Mouse (Mus musculus) mammary gland, adult 2 months (tissue): Measurements from ENCODE around the gene Hdgfl2. TPM values are rescaled to one million over a fixed set of nuclear protein-coding genes. Genes with fewer than 3 reads are reported as not detected.

Experiments
- polyA plus RNA-seq: library from polyadenylated mRNA; depleted of rRNA; stranded (reverse); fragments of >200 nt; gene quantifications from 2 replicates; pipeline ENCODE4 v1.2.3, GENCODE M21; 2012; ENCODE audit warnings: low replicate concordance; rRNA removed

The Hdgfl2 gene
- polyA plus RNA-seq: 32.3 and 44.8 TPM in 2 replicates

DNA sequence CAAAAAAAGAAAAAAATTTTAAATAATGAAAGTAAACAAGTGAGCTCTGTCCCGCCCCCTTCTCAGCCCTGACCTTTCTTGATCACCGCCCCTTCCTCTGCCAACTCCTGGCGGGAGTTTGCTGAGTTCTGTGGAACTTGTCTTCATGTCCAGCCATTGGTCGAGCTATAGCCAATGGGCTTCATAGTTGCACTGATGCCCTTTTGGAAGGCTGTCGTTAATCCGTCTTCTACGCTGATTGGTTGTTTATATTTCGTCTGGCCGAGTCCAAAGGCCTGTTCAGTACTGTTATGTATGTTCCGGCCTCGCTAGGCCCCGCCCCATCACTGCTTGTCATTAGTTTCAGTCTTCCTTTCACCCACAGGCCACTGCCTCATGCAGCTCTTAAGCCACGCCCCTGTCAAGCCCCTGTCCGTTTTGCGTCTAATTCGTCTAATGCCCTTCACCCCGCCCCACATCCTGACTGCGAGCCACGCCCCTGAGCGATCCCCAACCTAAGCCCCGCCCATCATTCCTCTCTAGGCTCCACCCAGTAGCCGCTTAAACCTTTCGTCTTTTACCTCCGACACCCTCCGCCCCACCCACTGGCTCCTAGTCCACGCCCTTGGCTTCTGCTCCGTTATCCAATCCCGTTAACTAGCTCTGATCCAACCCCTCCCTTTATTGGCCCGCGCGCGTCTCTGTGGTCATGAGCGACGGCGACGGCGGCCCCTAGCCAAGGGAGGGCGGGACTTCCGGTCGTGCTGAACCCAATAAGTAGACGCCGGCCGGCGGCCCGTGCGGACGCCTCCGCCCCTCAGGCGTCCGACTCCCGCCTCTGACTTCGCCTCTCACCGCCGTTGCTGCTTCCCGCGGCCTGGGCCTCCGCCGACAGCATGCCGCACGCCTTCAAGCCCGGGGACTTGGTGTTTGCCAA lies at the start of gene Hdgfl2:
Gene Hdgfl2 (plus strand): TSS at position 755 of the 916 bp plus-strand sequence.

DNA sequence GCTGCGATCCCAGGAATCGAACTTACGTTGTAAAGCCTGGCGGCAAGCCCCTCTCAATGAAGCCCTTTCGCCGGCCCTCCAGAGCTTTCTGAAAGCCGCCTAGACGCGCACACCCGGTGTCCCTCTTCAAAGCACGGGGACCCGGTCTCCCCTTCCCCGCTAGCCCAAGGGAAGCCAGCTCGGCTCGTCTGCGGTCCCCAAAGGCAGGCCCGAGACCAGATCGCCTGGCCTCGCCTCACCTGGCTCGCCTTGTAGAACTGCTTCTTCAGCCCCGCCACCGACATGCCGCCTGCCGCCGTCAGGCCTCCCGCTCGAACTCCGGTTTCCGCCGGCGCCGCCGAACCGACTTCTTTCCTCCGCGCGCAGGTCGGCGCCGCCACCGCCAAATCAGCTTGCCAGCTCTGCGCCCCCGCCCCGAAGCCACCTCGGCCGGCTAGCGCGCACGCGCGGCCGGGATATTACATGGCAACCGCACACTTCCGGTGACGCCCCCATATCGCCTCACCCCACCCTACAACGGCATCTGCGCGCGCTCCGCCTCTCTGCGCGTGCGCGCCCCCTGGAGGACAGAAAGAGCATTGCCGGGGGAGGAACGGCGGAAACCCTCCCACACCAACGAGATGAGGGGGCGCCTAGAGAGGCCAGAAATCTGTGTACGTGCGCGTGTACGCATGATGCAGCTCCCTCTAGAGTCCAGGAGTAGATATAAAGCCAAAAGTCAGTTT lies 43.1 kb upstream of the Hdgfl2 start, which contains the start of gene Sh3gl1:
Gene Sh3gl1 (minus strand): TSS at position 460 of the 725 bp plus-strand sequence.

DNA sequence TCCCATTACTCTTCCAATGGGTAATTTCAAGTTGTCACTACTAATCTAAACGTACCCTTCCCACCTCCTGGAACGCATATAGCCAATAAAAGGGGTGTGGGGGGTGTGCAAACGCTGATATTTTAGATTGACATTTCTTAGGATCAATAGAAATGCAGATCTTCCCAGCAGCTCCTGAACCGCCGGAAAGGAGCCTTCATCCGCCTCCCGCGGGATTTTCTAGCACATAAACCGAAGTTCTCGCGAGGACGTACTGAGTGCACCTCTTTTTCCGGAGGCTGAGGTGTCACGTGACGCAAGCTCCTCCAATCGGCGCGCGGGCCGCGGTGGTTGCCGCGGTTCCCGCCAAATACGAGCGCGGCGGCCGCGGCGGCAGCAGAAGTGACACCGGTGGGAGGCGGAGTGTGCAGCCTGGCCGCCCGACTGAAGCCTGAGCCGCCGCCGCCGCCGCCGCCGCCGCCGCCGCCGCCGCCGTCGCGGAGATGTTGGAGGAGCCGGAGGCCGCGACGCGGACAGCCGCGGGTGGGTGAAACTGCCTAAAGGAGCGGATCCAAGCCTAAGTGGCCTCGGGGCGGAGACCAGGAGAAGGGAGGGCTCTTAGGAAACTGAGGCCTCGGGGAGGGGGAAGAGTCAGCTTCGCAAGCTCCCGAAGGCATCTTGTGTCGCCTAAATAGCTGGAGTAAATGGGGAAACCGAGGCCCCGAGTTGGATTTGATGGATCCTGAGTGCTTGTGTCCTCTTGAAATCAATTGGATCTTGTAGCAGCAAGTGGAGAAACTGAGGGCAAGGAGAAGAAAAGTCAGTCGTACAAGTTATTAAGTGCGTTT lies 39.2 kb upstream of the Hdgfl2 start, which contains the start of gene Chaf1a:
Gene Chaf1a (plus strand): TSS at position 410 of the 827 bp plus-strand sequence.

DNA sequence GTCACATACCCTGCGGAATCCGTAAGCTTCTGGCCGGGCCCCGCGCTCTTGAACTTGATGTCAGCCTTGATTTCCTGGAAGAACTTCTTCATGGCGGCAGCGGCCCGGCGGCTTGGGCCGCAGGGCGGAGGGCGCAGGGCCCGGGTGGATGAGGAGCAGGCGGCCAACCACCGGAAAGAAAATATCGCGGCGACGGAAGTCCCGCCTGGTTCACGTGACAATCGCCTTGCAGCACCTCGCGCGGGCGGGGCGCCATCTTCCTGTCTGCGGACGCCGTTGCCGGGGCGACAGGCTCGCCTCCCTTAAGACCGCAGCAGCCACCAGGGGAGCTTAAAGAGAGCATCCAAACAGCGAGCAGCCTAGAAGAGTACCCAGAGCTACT lies 4.6 kb upstream of the Hdgfl2 start, which contains the start of gene Ubxn6:
Gene Ubxn6 (minus strand): TSS at position 202 of the 382 bp plus-strand sequence.

DNA sequence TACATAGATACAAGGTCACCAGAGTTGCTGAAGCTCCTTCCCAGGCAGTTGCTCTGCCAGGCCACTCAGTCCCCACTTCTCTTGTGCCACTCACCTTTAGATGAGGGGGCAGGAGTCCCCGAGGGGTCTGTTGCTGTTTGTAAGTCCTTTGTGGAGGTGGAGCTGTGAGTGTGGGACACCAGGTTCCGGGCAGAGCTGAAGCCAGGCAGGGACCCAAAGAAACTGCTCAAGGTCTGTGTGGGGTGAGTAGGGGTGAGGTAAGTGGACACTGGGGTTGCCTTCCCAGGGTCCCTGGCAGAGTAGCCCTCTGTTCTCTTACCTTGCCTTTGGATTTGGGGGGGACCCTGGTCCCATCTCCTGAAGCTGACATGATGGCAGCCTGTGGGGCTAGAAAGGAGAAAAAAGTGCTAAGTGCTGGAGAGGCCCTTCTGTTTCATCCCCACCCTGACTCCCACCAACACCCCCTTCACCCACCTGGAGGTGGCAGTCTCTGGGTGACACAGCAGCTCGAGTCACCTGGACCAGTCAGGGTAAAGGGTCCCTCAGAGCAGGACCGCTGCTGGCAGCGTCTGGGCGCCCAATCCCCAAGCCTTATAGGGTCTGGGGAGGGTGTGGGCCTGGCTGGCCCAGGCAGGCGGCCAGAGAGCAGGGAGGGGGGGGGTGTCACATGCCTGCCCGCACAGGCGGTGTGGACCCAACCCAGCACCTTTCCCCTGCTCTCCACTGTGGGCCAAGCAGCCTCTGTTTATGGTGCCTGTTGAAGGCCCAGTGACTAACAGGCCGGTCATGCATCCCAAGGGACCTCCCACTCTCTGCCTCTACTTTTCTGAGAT lies 30.0 kb downstream of the Hdgfl2 start, which contains the start of gene Plin4:
Gene Plin4 (minus strand): TSS at position 585 of the 833 bp plus-strand sequence.

DNA sequence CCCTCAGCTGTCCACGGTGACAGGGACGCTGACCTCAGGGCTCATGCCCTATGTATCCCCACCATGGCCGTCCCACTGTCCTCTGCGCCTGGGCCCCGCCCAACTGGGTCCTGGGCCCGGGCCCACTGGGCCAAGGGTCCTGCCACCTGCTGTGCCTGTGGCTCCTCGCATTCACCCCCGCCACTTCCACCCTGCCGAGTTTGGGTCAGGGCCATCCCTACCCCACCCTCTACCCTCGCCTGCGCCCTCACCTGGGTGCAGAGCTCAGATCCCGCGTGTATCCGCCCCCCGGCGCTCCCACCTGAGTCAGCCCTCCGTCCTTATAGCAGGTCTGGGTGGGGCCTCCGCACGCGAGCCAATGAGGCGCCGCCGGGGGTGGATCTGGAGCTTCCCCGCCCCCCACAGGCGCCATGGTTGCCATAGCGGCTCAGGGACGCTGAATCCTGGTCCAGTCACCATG lies 37.8 kb downstream of the Hdgfl2 start, which contains the start of gene Plin5:
Gene Plin5 (minus strand): TSS at position 346 of the 460 bp plus-strand sequence.

DNA sequence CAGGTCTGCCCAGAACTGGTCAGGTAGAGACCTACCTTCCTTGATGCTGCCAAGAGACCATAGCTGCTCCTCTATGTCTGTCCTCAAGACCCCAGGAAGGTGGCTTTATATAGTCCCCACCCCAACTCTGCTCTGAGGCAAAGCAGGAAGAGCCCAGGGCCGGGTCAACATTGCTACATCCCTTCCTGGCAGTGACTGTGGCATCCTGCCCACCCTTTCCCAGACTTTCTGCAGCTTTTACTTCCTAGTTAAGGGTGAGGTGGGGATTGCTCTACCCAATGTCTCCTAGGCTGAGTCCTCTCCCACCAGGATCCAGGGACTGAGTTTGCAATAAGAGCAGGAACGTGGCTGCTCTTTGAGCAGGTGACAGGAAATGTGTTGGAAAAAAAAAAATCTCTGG lies 42.4 kb downstream of the Hdgfl2 start, which contains the start of gene Lrg1:
Gene Lrg1 (minus strand): TSS at position 176 of the 400 bp plus-strand sequence.

DNA sequence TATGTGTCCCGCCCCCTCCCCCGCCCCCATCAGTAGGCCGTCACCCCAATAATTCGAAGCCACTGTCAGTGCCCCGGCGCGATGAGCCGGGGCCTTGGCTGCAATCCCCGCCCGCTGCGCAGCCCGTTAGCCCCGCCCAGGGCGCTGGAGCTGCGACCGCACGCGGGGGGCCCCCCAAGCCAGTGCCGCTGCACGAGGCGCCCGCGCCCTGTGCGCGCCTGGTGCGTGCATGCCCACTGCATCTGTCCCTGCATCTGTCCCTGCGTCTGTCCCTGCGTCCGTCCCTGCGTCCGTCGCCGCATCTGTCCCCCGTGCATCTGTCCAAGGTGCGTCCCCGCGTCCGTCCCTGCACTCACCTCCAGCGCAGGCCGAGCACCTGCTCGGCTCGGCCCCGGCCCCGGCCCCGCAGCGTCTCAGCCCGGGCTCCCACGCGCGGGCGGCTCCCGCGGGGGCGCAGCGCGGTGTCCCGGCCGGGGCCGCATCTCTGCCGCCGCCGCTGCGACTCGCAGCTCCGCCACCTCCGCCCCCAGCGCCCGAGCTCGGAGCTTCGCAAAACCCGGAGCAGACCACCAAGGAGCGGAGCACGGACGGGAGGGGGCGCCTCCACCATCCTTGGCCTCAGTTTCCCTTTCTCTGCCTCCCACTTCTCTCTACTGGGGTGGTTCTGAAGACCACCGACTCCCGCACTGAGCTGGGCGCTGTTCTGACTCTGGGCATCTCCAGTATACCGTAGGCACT lies 60.6 kb downstream of the Hdgfl2 start, which contains the start of gene Sema6b:
Gene Sema6b (minus strand): TSS at position 486 of the 738 bp plus-strand sequence.

Other genes starting within 250 kb of the Hdgfl2 start
- gene Zfp119a, start 200.7 kb upstream of the Hdgfl2 start, polyA plus RNA-seq: 0.10 and 0.68 TPM in 2 replicates
- gene Zfp959, start 187.5 kb upstream of the Hdgfl2 start, polyA plus RNA-seq: 0.65 and 1.2 TPM in 2 replicates
- gene Zfp119b, start 130.1 kb upstream of the Hdgfl2 start, polyA plus RNA-seq: 0.11 and 0.57 TPM in 2 replicates
- 23.6 and 33.9 TPM in 2 replicates for gene Ebi3, start 127.0 kb upstream of the Hdgfl2 start, polyA plus RNA-seq
- gene Yju2, start 120.5 kb upstream of the Hdgfl2 start, polyA plus RNA-seq: 5.2 and 7.6 TPM in 2 replicates
- gene Shd, start 109.2 kb upstream of the Hdgfl2 start, polyA plus RNA-seq: 1.2 and 1.6 TPM in 2 replicates
- gene Fsd1, start 93.1 kb upstream of the Hdgfl2 start, polyA plus RNA-seq: 0.40 and 0.85 TPM in 2 replicates
- 40.2 and 48.1 TPM in 2 replicates for gene Stap2, start 74.0 kb upstream of the Hdgfl2 start, polyA plus RNA-seq
- gene Mpnd, start 73.9 kb upstream of the Hdgfl2 start, polyA plus RNA-seq: 129 and 143 TPM in 2 replicates
- 97.9 and 107 TPM in 2 replicates for gene Sh3gl1, start 43.0 kb upstream of the Hdgfl2 start, polyA plus RNA-seq
- gene Chaf1a, start 39.2 kb upstream of the Hdgfl2 start, polyA plus RNA-seq: 1.5 and 2.4 TPM in 2 replicates
- gene Ubxn6, start 4.6 kb upstream of the Hdgfl2 start, polyA plus RNA-seq: 66.4 and 86.9 TPM in 2 replicates
- gene Plin4, start 30.2 kb downstream of the Hdgfl2 start, polyA plus RNA-seq: 524 and 611 TPM in 2 replicates
- gene Plin5, start 38.0 kb downstream of the Hdgfl2 start, polyA plus RNA-seq: 21.3 and 28.0 TPM in 2 replicates
- gene Lrg1, start 42.4 kb downstream of the Hdgfl2 start, polyA plus RNA-seq: 252 and 470 TPM in 2 replicates
- gene Sema6b, start 60.7 kb downstream of the Hdgfl2 start, polyA plus RNA-seq: 11.2 and 35.0 TPM in 2 replicates
- 10.9 and 13.6 TPM in 2 replicates for gene Tnfaip8l1, start 82.8 kb downstream of the Hdgfl2 start, polyA plus RNA-seq
- gene Mydgf, start 104.3 kb downstream of the Hdgfl2 start, polyA plus RNA-seq: 52.0 and 64.7 TPM in 2 replicates
- gene Dpp9, start 139.3 kb downstream of the Hdgfl2 start, polyA plus RNA-seq: 45.3 and 59.0 TPM in 2 replicates
- gene Fem1a, start 177.2 kb downstream of the Hdgfl2 start, polyA plus RNA-seq: 41.0 and 54.6 TPM in 2 replicates
- 27.3 and 29.4 TPM in 2 replicates for gene Ticam1, start 197.2 kb downstream of the Hdgfl2 start, polyA plus RNA-seq
- gene Plin3, start 213.2 kb downstream of the Hdgfl2 start, polyA plus RNA-seq: 36.1 and 37.7 TPM in 2 replicates
- not detected in 2 replicates for gene Arrdc5, start 220.7 kb downstream of the Hdgfl2 start, polyA plus RNA-seq
- 5.2 and 8.0 TPM in 2 replicates for gene Uhrf1, start 223.7 kb downstream of the Hdgfl2 start, polyA plus RNA-seq
- gene Kdm4b, start 246.4 kb downstream of the Hdgfl2 start, polyA plus RNA-seq: 33.9 and 65.2 TPM in 2 replicates